Mouse (Mus musculus) frontal cortex, adult (tissue): ENCODE results near the gene B4galt2.

Experiments
- ATAC-seq: cut with Nextera tagmentation; 2 replicates; pipeline ENCODE4 v1.9.2; 2017; ENCODE audit warnings: mild to moderate bottlenecking, moderate library complexity, mixed read lengths; ENCODE audit not compliant: low TSS enrichment

The B4galt2 gene

GRCm38 (mm10) chr4:117835531-117836111 lies 47.7 kb downstream of the B4galt2 start:
- peak; percentile 81 for ATAC-seq

- peak; percentile 39 for ATAC-seq
Measured at GRCm38 (mm10) chr4:117834845-117835530, 48.3 kb downstream of the B4galt2 start.

- no peak for ATAC-seq
Measured at GRCm38 (mm10) chr4:117834457-117834844, 48.8 kb downstream of the B4galt2 start, which contains the start of gene Slc6a9. Gene Slc6a9 (plus strand): TSS chr4:117834506.

- no peak for ATAC-seq
Measured at GRCm38 (mm10) chr4:117831920-117832691, 51.2 kb downstream of the B4galt2 start.

DNA sequence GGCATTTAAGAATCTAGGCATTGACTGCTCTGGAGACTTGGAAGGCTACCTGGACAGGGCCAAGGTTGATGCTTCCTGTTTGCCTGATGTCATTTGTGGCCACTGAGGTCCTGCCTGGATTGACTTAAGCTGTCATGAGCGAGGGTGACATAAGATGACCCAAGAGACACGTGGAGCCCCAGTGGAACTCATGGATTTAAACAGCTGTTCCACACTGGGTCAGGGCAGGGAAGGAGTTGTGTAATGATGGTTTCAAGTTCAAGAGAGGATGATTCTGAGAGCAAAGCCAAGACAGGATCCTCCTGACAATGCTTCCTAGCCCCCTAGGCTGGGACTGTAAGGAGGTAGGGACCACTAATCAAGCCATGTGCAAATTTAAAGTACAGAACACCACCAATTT lies 51.8 kb downstream of the B4galt2 start:
- ATAC-seq, result no peak

- no peak for ATAC-seq
Measured at GRCm38 (mm10) chr4:117830801-117831200, 52.5 kb downstream of the B4galt2 start.

GRCm38 (mm10) chr4:117830124-117830551 lies 53.1 kb downstream of the B4galt2 start:
- ATAC-seq, result no peak

DNA sequence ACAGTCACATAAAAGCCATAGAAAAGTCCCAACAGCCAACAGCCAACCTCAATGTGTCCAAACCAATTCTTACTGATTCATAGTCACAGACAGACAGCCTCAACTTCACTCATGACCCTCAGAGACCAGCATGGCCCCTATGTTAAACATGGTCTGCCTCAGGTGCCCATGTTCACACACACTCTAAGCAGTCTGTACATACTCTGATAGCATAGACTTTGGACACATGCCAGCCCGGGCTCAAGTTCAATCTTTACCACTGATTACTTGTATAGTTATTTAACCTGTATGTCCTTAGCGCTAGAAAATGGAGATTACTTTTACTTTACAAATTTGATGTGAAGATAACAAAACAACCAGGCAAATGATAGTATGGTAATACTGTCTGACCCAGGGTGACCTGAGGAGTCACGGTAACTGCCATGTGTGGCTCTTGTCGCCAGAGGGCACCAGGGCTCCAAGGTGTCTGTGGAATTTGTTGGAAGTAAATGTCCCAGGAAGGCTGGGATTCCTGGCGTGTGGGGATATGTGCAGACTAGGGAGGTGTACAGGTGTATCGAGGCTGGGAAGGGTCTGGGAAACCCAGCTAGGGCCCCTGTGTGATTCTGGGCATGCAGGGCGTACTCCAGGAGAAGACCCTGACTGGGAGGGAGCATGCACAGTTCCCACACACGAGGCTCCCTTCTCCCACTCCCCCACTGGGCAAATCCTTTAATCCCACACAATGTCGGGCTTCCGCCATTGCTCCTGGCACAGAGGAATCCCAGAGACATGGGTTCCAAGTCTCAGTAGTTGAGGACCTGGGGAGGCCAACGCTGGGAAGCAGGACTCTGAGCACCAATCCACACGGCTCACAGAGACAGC lies 53.8 kb downstream of the B4galt2 start:
- ATAC-seq, result peak; percentile 55; the same call in 1 of the 2 replicates

GRCm38 (mm10) chr4:117828572-117829145 lies 54.6 kb downstream of the B4galt2 start:
- no peak for ATAC-seq
